Mouse (Mus musculus) bone marrow, adult 2 months (tissue): ENCODE measurements around the gene Trp53i11.

Experiments used
- CTCF ChIP-seq: fragments of 200-500 bp; IDR thresholded peaks from 2 replicates; pipeline ENCODE4 v1.5.1; 2011; ENCODE audit warnings: low read length, control low read depth; ENCODE audit not compliant: control insufficient read depth, insufficient read depth
- POLR2A ChIP-seq: fragments of 200-500 bp; IDR thresholded peaks from 2 replicates; pipeline ENCODE4 v1.6.1; 2011; ENCODE audit warnings: low read depth, mild to moderate bottlenecking, control low read depth, low read length, borderline replicate concordance; ENCODE audit not compliant: control insufficient read depth

- TF ChIP-seq CTCF (no peak), POLR2A (no peak)
These were observed 40.5 kb downstream of the Trp53i11 start for GRCm38 (mm10) chr2:93227713-93228479.
